Mouse (Mus musculus) heart, adult 10 weeks (tissue): ENCODE data around the gene Gsta1. TPM values are rescaled to one million over a fixed set of nuclear protein-coding genes. Genes with fewer than 3 reads are reported as not detected.

Source experiments
- polyA plus RNA-seq: library from polyadenylated mRNA; stranded (reverse); fragments of 350-450 nt; fragmentation: Illumina TruSeq; extraction: RNeasy Lipid Tissue Mini Kit (QIAGEN cat#74804); gene quantifications from one replicate; pipeline ENCODE4 v1.2.3, GENCODE M21; 2014; ENCODE audit warnings: low read depth, low replicate concordance

The Gsta1 gene
- 8.0 TPM for polyA plus RNA-seq

DNA sequence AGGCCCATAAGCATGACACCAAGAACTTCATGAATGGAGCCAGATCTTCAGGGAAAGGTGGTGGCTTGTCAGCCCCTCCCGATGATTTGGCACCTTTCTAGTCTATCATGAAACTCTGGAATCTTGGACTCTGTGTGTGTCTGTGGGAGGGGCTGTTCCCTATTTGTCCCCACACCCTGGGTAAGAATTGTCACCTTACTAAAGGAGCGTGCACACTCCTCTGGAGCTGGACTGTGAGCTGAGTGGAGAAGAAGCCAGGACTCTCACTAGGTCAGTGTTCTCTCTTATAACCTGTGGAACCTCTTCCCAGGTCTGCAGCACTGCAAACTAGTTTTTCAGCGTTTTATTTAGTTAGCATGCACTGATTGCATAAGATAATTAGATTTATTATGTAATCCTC lies at the start of gene Gsta1:
Gene Gsta1 (plus strand): TSS at position 196 of the 400 bp plus-strand sequence.

DNA sequence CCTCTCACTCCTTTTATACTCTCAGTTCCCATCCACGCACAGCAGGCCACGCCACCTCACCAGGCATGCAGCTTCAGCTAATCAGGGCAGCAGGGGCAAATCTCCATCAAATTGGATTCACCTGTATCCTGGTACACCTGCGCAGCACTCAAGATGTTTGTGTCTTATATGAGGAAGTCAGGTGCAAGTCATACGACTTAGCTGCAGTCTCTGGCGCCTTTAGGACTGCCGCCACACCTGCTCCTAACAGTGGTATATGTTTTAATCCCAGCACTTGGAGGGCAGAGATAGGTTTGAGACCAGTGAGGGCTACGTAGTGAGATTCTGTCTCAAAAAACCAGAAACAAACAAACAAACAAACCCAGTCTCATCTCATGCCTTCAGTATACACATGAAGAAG lies 48.0 kb upstream of the Gsta1 start, which contains the start of gene Gsta4:
Gene Gsta4 (plus strand): TSS at position 301 of the 400 bp plus-strand sequence.

DNA sequence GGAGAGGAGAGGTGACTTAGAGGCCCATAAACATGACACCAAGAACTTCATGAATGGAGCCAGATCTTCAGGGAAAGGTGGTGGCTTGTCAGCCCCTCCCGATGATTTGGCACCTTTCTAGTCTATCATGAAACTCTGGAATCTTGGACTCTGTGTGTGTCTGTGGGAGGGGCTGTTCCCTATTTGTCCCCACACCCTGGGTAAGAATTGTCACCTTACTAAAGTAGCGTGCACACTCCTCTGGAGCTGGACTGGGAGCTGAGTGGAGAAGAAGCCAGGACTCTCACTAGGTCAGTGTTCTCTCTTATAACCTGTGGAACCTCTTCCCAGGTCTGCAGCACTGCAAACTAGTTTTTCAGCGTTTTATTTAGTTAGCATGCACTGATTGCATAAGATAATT lies 26.5 kb downstream of the Gsta1 start, which contains the start of gene Gm3776:
Gene Gm3776 (plus strand): TSS at position 216 of the 400 bp plus-strand sequence.

GRCm38 (mm10) chr9:78289723-78290122 lies 59.3 kb downstream of the Gsta1 start, which contains the start of gene Gm10639:
Gene Gm10639, plus strand, starts transcription at chr9:78289923.

Other genes starting within 250 kb of the Gsta1 start
- gene Gcm1, start 178.7 kb upstream of the Gsta1 start, polyA plus RNA-seq, result not detected
- gene Fbxo9, start 121.6 kb upstream of the Gsta1 start, polyA plus RNA-seq, result 50.4 TPM
- 10.2 TPM for gene Ick, start 121.5 kb upstream of the Gsta1 start, polyA plus RNA-seq
- gene Gsta4, start 47.9 kb upstream of the Gsta1 start, polyA plus RNA-seq, result 131 TPM
- gene Gm3776, start 26.5 kb downstream of the Gsta1 start, polyA plus RNA-seq, result 5.5 TPM
- not detected for gene Gm10639, start 59.3 kb downstream of the Gsta1 start, polyA plus RNA-seq
- gene Omt2a, start 84.1 kb downstream of the Gsta1 start, polyA plus RNA-seq, result not detected
- not detected for gene Omt2b, start 96.9 kb downstream of the Gsta1 start, polyA plus RNA-seq
- gene Gsta2, start 125.1 kb downstream of the Gsta1 start, polyA plus RNA-seq, result not detected
- gene Dppa5a, start 137.5 kb downstream of the Gsta1 start, polyA plus RNA-seq, result not detected
- not detected for gene Ooep, start 148.1 kb downstream of the Gsta1 start, polyA plus RNA-seq
- gene Ddx43, start 165.1 kb downstream of the Gsta1 start, polyA plus RNA-seq, result not detected
- 0.58 TPM for gene Cgas, start 212.6 kb downstream of the Gsta1 start, polyA plus RNA-seq
- 30.0 TPM for gene Mto1, start 217.6 kb downstream of the Gsta1 start, polyA plus RNA-seq
- gene Gm17324, start 218.1 kb downstream of the Gsta1 start, polyA plus RNA-seq, result not detected